Mouse (Mus musculus) v-Abl transformed pro-B cells (cell line): ENCODE data around the gene Sim1.

Experiments used
- in situ Hi-C, 2 experiments: fragments of 400-800 bp; cut with MboI; formaldehyde crosslinking; loops; one replicate each; pipeline ENCODE4 v1.15.1; 2025; ENCODE audit not compliant: unreplicated experiment in 2 of 2

Sim1 gene

DNA sequence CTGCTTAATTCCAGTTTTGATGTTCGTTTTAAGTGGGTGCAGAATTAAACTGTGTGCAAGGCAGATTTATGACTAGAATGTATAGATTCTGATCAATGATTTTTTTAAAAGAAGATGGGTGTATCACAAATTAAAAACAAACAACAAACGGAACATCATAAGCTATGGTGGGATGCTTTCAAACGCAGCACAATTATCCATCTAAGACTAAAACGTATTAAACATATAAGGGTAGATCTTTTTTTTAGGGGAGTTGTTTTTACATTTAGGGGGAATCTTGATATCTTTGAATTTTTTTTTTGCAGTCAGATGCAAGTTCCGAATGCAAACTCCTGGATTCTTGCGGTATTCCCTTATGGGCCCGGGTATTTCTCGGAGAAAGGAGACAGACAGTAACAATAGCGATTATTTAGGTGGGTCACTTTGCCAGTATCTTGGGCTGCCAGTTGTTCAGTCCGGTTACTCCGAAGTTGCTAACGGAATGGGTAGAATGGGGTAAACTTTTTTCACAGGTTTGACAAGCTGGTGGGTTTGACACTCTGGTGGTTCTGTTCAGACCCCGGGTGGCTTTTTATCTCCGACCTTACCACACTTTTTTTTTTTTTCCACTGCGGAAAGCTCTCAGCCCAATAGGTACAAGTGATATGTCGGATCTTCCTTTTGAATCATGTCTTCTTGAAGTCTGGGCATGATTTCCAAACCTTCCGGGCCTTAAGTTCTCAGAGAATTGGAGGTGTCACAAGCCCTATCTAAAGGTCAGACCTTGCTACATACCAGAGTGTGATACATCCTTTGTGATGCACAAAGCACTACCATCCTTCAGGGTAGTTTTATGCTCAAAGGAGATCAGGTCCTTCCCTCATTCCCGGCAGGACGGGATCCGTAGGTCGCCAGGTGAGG, 5.5 kb downstream of the Sim1 start:
- in situ Hi-C loops = loop anchor here (10.0 to 25.0 kb wide), 4 partner anchors 195 to 887 kb away; no protein-coding TSS in a partner anchor

DNA sequence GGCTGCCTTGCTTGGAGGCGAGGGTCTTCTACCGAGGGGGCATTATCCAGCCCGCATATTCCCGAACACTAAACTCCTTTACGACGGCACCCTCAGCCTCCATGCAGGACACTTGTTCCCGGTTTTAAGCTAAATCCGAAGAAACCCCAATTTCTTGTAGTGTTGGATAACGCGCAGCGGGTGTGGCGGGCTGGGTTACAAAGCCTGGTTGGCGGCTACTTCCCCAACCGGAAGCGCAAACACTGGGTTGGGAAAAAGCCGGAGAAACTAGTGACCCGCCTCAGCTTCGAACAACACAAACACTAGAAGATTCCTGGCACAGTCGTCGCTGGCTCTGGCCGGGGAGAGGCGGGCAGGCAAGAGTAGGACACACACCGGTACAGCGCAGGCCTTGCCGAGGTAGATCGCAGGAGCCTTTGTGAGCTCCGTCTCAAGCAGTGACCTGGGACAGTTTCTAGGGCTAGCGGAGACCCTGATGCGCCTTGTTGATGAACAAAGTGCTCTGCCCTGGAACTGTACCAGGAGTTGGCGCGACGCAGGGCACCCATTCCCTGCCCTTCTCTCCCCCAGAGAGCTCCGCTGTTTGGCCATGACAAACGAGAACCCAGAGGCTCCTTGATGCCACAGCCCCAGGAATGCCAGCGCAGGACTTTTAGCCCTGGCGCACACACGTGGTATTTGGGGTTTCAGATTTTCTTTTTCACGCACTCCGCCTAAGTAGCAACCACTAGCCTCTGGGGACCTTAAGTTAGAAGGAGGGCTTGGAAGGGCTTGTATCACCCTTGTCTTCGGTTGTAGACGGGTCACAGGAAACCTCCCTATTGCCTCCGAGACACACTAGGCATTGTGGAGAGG, 6.4 kb downstream of the Sim1 start:
- in situ Hi-C loops = loop anchor here (10.0 kb wide), 3 partner anchors 196 to 354 kb away; no protein-coding TSS in a partner anchor

- in situ Hi-C loops = loop anchor here (10.0 kb wide), 3 partner anchors 197 to 353 kb away; no protein-coding TSS in a partner anchor
Observed at GRCm38 (mm10) chr10:50901601-50902475, 7.3 kb downstream of the Sim1 start.

DNA sequence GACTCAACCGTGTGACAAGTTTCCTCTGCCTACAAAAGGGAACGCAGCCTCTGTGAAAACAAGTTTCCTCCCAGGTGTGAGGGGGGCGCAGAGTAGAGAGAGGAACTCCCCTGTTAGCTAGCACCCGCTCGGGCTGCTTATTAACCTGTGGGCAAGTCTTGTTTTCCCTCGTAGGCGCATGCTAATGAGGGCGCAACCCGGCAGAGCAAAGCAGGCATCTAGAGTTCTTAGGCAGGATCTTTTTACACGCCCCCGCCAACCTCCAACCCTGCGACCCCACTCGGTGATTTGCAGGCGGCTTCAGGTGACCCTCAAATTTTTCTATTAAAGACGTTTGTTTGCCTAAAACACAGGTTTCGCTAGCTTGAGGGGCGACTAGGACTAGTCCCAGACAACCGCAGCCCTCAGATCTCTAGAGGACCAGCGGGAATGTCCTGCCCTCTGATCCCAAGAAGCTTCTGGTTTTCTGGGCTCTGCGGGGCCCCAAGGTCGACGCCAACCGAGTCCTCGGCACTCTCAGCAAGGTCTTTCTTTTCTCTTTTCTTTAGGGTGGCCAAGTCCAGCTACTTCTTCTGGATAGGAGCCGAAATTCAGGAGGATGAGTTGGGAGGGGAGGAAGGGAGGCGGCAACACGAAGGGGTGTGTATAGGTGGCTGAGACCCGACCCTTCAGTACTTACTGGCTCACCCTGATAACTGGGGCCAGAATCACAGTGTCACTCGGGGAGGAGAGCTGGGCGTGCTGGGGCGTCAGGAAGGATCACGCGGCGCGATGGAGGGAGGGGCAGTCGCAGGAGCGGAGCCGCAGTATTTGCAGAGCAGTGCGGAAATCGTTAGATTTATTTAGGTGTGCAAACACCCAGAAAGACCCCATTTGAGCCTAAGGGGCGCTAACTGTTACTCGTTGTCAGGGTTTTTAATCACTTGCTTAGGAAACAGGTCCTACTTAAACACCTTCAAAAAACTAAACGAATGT, 8.5 kb downstream of the Sim1 start:
- in situ Hi-C loops = loop anchor here (10.0 kb wide), 3 partner anchors 198 to 352 kb away; no protein-coding TSS in a partner anchor

GRCm38 (mm10) chr10:50903846-50904763, 9.6 kb downstream of the Sim1 start:
- in situ Hi-C loops = loop anchor here (10.0 kb wide), 3 partner anchors 199 to 351 kb away; no protein-coding TSS in a partner anchor

GRCm38 (mm10) chr10:50904764-50905701, 10.5 kb downstream of the Sim1 start:
- in situ Hi-C loops = loop anchor here (10.0 kb wide), 3 partner anchors 200 to 350 kb away; no protein-coding TSS in a partner anchor

GRCm38 (mm10) chr10:50910400-50910799, 15.8 kb downstream of the Sim1 start:
- in situ Hi-C loops = no loop called here

DNA sequence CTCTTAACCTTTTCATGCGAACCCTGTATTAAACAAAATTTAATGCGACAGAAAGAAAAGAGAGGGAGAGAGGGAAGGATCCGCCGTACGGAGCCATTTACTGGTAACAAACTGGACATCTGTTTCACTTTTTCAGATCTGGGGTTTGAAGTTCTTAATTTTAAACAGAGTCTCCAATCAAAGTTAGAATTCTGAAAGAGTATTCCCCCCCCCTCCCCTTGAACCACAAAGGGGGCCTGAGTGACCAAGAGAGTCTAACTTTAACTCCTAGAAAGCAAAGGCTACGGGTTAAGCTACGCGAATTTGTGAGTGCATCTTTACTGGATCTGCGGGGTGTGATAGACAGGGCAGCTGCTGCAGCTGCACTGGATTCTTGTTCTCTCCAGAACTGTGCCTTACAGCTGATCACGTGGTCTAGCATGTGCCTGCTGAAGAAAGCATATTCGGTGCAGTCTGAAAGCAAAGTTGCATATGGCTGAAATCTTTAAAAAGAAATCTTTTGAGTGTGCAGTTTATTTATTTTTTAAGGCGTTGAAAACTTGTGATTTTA, 16.4 kb downstream of the Sim1 start:
- in situ Hi-C loops = no loop called here

DNA sequence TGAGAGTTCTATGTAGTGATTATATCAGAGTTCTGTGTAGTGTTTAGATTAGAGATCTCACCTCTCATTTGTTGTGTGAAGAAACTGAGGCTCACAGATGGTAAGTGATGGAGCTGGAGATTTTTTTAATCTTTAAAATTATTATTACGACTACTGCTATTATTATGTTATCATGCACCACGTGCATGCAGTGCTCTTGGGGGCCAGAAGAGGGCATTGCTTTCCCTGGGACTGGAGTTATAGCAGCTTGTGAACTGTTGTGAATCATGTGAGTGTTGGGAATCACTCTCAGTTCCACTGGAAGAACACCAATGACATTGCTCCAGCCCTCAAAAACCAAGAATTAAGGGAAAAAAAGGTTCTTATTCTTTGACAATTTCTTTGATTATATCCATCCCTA, 21.1 kb downstream of the Sim1 start:
- in situ Hi-C loops = no loop called here

DNA sequence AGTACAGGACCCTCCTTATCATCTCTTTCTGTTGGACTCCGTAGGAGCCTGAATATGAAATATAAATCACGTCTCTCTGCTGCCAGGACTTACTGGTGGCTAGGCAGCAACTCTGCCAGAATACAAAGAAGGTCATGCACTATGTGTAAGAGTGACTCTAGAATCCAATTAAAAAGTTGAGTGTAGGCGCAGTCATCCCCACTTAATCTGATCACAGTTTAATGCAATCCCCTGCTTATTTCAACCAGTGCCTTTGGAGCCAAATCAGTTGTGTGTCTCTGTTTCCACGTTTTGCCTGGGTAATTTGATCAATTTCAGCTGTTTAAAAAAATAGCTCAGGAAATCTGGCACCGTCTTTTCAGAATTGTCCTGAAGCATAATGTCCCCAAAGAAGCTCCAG, 34.7 kb downstream of the Sim1 start:
- in situ Hi-C loops = no loop called here

DNA sequence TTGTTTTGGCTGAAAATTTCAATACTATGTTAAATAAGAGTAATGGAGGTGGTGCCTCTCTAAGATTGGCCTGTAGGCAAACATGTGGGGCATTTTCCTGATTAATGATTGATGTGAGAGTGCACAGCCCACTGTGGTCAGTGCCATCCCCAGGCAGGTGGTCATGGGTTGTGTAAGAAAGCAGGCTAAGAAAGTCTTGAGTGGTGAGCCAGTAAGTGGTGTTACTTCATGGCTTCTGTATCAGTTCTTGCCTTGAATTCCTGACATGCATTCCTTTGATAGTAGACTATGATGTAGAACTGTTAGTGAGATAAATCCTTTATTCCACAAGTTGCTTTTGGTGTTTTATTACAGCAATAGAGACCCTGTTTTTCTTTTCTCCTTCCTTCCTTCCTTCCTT, 41.1 kb downstream of the Sim1 start:
- in situ Hi-C loops = no loop called here

- in situ Hi-C loops = no loop called here
Observed at GRCm38 (mm10) chr10:50973625-50974024, 79.1 kb downstream of the Sim1 start.

- in situ Hi-C loops = no loop called here
Observed at GRCm38 (mm10) chr10:50981849-50982248, 87.3 kb downstream of the Sim1 start.

DNA sequence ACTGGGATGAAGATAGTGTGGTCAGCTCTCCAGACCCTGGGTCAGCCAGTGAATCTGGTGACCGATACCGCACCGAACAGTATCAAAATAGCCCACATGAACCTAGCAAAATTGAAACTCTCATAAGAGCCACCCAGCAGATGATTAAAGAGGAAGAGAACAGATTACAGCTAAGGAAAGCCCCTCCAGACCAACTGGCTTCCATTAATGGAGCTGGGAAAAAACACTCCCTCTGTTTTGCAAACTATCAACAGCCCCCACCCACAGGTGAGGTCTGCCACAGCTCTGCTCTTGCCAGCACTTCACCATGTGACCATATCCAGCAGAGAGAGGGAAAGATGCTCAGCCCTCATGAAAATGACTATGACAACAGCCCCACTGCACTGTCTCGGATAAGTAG, 89.1 kb downstream of the Sim1 start:
- in situ Hi-C loops = no loop called here

- in situ Hi-C loops = no loop called here
Observed at GRCm38 (mm10) chr10:51007798-51008197, 113.2 kb downstream of the Sim1 start.

DNA sequence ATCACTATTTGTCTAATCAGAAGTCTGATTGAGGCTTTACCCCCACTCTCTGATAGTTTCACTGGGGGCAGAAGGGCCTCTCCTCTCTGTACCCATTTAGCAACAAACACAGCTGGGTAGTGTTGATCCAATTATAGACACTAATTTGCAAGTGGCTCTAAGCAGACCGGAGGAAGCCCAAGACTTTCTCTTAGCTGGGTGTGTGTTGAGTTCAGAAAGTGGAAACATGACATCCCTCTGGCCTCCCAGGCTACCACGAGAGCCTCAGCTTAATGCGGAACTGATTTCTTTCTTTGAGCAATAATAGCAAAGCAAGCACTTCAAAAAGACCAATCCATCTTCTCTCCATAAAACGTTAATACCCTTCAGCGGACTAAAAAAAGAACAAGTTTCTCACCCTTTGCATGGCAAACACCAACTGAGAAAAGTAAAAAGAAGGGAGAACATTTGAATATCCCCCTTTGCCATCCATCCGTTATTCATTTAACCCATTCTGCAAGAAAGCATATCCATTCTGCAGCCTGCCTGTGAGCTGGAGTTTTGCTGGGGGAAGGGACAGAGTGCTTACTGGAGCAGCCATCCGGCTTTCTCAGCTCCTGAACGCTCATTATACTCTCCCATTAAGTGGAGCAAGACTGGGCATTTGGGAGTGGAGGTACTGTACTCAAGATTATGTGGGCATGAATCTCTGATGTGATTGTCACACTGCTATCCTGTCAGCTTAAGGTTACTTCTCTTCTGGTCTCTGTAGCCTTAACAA, 117.0 kb downstream of the Sim1 start:
- in situ Hi-C loops = no loop called here
